Mouse (Mus musculus) c-Kit-positive CD71-negative TER-119-negative erythroid progenitor cells, embryonic 14.5 days (primary cell): ENCODE measurements around the gene Ovol1.

Experiments used
- DNase-seq: peaks from one replicate; pipeline ENCODE4 v3.0.0-alpha.2; 2013; ENCODE audit warnings: low read depth

Ovol1 gene

DNA sequence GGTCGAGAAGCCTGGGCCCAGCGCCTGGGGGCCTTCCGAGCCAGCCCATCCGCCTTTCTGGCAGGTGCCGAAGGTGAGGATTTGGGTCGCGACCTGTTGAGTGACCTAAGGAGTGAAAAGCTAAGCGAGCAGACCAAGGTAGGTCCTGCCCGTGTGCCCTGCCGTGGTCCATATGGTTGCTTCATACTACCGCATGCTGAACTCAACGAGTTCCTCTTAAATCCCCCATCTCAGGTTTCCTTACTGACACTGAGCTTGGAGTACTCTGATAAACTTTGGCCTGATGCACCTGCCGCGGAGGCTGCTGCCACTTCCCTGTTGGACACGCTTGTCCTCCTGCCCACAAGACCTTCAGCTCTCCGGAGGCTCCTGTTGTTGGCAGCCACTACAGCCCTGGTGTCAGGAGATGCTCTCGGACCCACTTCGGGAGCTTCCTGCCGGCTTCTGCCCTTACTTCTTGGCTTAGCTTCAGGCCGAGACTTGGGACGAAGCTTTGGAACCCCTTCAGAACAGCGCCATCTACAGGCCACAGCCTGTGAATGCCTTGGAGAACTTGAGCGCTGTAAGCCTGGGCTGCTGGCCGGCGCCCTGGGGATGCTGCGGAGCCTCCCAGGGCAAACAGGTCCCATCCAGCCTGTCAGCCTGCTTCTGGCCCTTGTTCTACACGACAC is 8.2 kb upstream of the Ovol1 start:
- peak; percentile 89 for DNase-seq

DNA sequence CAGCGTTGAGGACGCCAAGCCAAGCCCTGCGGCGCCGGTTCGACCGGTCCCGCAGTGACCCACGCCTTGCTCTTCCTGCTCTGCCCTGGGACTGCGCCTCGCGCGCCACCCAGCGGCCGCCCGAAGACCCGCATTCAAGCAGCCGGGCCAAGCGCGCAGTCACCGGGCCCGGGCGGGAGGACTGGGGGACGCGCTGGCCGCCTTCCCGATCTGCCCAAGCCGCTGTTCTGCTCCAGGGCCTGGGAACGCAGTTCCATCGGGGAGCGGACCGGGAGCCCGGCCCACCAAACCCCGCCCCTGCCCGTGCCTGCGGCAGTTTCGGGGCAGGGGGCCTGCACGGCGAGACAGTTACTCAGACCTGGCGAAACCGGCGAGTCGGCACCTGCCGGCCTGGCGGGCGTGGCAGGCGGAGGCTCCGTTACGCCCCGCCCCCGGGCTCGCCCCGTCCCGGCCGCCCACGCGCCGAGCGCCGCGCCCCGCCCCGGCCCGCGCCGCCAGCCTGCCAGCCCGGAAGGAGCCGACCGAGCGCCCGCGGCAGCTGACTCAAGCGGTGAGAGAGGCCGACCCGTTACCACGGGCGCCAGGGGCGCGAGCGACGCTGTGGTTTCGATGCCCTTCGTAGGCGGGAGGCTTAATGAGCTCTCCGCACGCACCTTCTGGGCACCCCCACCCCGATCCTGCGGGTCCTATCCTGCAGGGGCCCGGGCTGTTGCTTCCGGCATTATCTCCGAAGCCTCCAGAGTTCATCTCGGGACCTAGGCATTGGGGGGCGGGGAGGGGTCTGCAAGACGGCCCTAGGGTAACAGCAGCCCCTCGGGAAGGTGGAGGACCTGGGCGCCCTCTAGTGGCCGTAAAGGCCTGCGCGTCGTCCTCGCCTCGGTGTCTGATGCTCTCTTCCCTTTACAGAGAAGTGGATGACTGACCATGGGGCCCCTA is 7.4 kb upstream of the Ovol1 start, which contains the start of gene Ap5b1:
TSS of gene Ap5b1 (plus strand) at position 492 of the 936 bp plus-strand sequence.
- DNase-seq, result peak; percentile 75

DNA sequence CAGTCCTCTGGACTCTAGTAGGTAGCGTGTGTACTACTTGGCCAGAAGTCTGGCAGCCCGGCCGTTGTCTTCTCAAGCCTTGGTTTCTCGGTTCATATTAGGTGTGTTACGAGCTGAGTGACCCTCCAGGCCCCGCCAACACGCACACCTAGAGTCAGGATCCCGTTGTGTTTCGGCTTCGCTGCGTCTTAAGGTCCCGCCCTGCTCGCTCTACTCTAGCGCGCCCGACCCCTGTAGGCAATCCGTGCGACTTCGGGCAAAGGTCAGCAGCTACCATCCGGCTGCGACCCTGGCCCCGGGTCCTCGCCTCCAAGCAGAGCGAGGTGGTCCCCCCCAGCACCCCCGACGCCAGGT is 6.7 kb upstream of the Ovol1 start:
- DNase-seq, result no peak

DNA sequence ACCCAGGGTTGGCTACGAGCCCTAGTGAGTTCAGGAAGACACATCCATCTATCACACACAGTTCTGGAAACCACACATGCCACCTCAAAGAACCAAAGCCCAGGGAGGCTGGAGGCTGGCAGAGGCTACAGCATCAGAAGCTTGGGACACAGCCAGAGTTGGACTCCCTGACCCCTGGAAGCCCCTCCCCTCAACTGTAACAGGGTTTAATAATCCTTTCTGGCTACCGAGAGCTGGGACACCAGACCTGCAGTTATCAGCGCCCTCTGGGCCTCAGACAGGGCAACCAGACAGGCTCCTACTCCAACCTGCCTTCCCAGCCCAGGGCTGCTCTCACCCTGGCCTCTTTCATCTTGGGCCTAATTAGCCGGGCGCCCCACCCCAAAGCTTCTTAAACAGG is 5.9 kb upstream of the Ovol1 start:
- DNase-seq, result no peak

DNA sequence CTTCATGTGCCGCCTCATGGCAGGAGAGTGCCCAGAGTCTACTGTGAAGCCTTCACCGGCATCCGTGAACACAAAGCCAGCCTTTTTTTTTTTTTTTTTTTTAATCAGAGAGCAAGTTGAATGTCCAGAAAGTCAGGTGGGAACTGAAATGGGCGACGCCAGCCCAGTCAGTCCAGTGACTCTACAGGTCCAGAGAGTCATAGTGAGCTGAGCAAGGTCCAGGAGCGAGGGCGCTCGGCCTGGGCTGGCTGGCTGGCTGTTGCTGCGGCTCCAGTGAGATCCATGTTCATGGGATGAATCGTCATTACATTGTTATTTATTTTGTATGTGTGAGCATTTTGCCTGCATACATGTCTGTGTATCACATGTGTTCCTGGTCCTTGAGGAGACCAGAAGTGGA is 2.3 kb upstream of the Ovol1 start:
- DNase-seq, result no peak

DNA sequence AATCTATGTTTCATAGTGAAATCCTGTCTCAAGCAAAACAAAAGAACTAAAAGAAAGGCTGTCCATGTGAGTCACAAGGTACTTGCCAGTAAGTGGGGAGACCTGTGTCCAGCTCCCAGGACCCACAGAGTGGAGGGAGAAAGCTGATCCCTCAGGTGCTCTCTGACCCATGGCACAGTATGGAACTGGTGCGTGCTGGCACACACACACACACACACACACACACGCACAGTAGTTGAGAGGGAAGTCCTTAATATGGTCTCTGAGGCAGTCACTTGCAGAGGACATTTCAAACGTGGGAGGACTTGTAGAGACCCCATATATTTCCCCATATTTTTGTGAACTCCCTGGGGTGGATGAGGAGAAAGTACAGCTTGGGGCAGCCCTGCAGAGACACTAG is 1.4 kb upstream of the Ovol1 start:
- DNase-seq, result no peak

DNA sequence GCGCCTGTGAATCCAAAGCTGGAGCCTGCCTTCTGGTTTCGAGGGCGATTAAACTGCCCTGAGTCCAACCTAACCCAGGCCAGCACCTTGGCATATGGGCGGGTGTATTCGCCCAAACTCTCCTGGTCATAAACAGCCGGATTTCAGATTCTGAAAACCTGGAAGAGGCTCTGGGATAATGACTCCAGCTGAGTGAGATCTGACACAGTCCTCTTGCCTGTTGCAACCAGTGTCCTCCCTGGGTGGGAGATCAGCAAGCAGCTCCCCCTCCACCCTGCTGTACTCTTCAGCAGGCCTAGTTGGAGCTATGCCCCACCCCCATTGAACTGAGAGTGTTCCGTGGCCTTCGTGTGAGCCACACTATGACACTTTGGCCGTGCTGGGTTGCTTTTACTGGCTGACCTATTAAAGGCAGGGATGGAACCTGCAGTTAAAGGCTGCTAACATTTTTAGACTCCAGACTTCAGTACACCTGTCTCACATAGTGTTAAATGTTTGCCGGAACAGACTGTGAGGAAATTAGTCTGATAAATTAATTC is 875 bp upstream of the Ovol1 start:
- DNase-seq, result no peak

DNA sequence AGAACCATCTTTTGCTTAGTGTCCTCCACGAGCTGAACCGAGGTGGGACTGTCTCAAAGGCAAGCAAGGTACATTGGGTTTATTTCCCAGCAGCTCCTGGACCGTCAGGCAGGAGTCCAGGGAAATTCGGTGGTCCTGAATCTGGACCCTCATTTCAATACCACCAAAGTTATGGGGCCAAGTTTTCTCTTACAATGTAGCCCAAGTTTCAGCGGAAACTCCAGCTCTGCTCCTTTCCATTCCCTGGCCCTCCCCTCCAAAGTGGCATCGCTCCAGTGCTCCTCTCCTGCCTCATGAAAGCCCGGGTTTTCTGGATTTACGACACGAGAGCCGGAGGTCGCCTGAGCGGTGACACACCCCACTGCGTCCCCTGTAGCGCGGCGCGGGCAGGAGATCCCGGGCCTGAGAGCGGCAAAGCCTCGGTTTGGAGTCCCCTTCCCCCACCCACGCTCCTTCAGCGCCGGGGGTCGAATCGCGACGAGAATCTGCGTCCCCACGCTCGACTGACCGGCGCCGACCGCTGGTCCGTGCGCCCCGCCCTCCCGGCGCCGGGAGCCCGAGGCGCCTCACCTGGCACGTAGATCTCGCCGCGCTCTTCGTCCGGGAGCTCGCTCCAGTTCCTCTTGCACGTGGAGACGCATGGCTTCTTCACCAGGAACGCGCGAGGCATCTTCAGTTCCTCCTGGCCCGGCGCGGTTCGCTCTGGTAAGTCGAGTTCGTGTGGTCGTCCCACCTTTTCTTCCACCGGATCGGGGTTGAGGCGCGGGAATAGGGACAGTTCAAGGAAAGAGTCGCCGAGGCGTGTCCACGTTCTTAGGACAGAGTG is 602 bp downstream of the Ovol1 start:
- DNase-seq, result no peak

DNA sequence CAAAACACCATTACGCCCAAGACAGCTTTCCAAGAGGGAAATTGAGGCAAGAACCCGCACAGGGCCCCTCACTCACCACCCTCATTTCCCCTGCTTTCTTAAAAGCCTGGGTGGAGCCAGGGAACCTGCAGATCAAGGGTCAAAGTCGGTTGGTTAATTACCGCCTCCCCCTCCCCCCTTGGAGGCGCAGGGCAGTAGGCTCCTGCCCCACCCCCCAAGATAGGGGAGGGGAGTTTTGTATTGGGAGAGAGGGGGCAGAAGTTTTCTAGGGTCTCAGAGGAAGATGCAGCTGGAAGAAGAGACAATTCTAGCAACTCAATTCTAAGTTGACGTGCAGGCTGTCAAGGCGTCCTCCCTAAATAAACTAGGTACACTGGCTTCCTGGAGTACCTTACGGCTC is 1.2 kb downstream of the Ovol1 start:
- no peak for DNase-seq

DNA sequence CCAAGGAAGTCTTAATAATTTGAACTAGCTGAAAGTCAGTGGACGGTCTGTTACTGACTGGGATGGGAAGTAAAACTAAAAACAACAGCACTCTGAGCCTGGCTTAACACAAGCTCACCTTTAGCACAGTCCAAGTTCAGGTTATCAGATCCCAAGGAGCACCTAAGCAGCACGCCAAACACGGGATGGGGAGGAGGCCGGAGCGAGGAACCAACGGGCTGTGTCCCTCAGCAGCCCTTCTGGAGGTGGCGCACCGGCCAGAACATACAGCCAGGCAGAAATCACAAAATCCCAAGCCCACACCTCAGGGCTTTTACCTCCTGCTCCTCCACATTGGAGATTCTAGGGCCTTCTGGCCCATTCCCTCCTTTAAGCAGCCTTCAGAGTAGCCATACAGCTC is 1.7 kb downstream of the Ovol1 start:
- no peak for DNase-seq

DNA sequence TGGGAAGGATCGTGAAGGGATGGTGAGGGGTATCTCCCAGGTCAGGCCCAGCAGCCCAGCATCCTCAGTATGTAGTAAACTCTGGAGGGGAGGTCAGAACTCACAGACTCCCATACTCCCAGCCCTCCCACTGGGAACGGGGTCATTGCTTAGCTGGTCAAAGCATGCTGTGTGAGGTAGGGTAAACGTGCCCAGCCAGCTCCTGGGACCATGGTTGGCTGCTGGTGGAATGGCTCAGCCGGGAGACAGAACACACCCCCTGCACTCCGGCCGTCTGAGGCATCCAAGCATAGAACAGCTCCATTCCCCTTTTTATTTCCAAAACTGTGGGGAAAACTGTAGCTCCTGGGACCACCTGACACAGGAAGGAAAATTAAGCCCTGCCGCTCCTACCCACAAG is 2.3 kb downstream of the Ovol1 start:
- no peak for DNase-seq

DNA sequence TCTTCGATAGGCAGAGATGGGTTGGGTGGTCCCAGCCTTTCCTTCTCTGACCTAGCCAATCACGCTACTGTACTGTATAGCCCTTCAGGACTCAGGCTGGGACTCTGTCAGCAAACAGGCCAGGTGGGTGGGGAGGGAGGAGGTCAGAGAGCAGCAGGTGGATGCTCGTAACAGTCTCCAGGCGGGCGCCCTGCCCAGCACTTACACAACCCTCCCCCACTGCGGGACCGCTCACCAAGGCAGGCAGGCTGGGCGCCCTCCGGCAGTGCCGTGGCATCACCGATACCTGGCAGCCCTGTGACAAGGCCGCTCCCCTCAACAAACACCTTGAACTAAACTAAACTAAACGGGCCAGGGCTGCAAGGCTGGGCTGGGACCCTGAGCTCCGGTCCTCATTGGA is 6.2 kb downstream of the Ovol1 start:
- DNase-seq, result no peak

DNA sequence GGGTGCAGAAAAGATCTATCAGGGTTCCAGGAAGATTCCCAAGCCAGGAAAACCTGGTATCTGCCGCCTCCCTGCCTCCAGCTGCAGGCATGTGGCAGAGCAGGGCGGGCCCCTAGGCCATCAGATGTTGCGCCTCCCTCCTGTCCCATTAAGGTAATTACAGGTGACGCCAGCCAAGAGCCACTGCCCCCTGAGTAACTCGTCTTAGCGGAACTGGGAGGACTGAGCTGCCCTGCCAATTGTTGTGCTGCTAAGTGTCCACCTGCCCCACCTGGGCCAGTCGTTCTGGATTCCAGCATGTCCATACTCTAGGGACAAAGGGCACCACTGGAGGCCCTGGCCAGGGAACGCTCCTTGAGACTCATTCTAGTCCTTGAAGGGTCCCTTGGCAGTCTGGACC is 6.6 kb downstream of the Ovol1 start:
- no peak for DNase-seq

DNA sequence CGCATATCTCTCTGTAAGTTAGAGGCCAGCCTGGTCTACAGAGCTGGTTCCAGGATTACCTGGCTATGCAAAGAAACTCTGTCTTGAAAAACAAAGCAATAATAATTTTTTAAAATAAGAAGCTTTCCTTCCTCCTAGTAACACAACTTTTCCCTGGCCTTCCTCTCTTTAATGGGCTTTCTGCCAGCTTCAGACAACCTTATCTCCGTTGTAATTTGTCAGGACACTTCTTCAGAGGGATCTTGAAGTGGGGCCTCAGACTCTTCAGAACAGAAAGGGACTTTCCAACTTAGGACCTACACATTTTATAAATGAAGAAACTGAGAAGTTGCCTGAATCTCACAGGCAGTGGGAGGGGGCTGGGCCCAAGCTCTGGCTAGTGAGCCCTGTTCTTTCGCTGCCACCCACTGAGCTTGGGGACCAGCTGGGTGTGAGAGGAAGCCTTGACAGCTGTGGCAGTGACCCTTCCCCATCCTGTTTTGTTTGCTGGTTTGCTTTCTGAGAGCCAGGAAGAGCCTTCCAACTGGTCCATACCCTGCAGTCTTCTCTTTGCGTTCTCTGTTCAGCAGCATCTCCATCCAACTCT is 12.9 kb downstream of the Ovol1 start:
- no peak for DNase-seq

DNA sequence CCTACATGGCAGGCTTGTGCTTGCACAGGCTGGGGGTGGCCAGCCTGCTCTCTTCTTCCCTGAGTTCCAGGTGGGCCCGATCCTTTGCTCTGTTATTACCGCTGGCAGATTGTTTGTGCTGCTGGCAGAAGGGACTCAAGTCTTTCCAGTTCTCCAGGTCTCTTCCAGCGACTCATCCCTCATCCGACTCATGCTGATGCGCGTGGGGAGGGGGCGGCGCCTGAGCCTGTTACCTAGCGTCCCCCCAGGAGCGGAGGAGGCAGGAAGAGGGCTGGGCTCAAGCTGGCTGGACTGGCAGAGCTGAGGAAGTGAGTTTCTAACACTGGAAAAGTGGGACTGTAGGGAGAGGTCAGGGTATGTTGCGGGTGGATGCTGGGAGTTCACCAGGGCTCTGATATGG is 16.4 kb downstream of the Ovol1 start:
- no peak for DNase-seq

DNA sequence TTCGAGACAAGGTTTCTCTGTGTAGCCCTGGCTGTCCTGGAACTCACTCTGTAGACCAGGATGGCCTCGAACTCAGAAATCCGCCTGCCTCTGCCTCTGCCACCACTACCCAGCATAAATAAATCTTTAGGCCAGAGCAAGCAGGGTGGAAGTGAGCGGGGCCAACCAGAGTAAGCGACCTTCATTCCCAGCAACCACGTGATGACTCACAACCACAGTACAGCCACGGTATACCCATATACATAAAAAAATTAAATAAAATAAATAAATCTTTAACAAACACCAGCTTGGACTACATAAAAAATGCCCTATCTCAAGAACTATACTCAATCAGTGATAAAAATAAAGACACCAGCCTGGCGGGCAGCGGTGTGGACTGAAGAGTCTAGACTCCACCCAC is 17.1 kb downstream of the Ovol1 start:
- DNase-seq, result no peak

DNA sequence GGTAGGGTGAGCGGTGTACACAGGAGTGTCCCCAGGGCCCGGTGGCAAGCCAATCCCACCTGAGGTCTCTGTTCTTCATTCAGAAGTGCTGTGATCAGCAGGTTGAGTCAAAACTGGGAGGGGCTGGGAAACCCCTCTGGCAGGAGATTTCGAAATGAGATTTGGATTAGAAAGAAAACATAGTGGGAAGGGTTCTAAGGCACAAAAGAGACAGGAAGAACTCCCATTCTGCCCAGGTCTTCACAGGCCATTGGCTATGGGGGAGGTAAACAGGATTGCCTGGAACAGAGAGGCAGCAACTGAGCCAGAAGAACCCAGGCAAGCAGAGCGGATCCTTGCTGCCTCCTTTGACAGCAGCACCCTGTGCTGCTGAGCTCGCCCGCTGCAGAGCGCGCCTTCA is 21.7 kb downstream of the Ovol1 start:
- no peak for DNase-seq

DNA sequence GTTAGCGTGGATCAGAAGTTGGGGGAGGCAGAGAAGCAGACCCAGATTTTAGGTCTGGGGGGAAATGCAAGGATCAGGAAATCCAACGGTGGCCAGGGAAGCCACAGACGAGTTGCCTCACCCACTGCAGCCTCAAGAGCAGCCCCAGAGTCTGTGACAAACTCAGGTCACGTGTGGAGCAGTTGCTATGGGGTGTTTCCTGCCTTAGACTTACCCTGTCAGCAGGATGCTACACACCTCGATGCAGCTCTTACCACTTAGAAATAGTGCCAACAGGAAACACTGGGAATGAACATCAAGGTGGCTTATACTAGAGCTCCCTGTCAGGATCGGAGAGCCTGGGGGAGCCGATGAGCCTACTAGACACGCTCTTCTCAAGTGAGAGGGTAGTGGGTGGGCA is 27.9 kb downstream of the Ovol1 start:
- no peak for DNase-seq

DNA sequence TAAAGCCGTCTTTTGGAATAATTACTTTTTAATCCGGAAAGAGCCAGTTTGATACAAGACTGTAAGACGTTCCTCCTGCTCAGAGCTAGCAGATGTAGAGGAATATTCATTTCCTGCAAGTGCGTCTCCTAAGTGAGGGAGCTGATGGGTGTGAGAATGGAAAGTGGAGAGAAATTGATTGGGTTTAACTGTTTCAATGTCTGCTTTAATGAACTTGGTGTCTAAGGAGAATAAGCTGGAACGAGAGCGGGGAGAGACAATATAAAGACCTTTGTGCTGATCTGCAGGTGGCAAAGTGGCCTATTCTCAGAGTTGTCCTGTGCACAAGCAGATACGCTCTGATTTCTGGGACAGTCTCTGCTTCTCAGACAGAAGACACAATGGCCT is 30.3 kb downstream of the Ovol1 start:
- no peak for DNase-seq

DNA sequence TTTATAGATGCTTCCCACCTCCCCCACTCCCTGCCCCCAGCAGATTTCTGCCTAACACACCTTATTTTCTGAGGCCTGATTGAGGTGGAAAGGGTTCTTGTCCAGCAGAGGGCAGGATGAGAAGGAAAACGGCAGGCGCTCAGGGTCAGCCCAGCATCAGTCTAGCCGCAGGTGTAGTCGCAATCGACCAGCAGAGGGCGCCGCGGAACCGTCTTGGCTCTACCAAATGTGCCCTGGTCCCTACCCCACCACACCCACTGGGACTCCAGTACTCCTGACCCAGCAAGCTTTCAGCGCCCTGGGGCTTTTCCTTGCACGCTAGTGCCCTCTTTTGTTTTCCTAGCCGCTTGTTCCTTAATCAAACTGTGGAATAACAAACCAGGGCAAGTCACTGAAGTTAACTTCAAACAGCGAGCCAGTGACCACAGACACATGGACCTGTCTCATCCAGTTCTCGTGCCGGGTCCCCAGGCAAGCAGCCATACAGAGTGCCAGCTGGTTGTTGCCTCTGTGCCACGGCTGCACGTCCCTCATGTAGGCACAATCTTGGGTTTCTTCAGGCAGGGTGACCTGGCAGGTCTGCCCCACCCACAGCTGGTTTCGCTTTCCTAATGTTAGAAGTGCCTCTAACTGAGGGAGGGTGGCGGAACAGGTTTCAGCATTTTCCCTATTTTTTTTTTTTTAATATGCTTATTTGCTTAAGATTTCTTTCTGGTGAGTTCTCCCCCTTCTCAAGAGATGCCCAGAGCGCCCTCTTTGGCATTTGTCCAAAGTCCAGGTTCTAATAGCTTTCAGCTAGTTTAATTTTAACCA is 30.9 kb downstream of the Ovol1 start:
- DNase-seq, result peak; percentile 94

DNA sequence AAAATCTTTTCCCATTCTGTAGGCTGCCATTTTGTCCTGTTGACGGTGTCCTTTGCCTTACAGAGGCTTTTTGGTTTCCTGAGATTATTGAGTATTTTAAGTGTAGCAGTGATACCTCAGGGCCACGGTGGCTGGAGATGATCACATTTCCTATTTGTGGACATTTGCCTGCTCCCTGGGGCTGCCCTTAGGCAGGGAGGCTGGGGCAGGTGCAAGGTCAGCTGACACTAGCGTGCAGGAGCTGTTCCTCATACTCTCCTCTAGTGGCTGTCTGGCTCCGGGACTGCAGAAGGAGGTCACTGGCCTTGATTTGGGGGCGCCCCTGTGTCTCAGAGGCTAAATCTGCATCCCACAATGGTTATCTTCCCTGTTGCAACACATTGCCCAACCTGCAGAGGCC is 35.2 kb downstream of the Ovol1 start:
- DNase-seq, result no peak
